Mouse (Mus musculus) intestine, embryonic 15.5 days (tissue): ENCODE results near the gene Cmip. TPM values are rescaled to one million over a fixed set of nuclear protein-coding genes. Genes with fewer than 3 reads are reported as not detected.

Experiments
- ATAC-seq: fragments of 200-750 bp; cut with Nextera tagmentation; 2 replicates; pipeline ENCODE4 v1.8.0; 2017; ENCODE audit warnings: moderate TSS enrichment, moderate library complexity
- H3K27ac ChIP-seq: fragments of 300-500 bp; sonication (generic); 2 replicates; pipeline ENCODE4 v1.5.1; 2015; ENCODE audit warnings: mild to moderate bottlenecking, inconsistent platforms
- H3K27me3 ChIP-seq: fragments of 300-500 bp; sonication (generic); replicated peaks from 2 replicates; pipeline ENCODE4 v1.6.1; 2015; ENCODE audit warnings: inconsistent platforms
- H3K36me3 ChIP-seq: fragments of 300-500 bp; sonication (generic); 2 replicates; pipeline ENCODE4 v1.6.1; 2015; ENCODE audit warnings: inconsistent platforms
- H3K4me1 ChIP-seq: fragments of 300-500 bp; sonication (generic); replicated peaks from 2 replicates; pipeline ENCODE4 v1.6.1; 2015; ENCODE audit warnings: inconsistent platforms
- H3K4me2 ChIP-seq: fragments of 300-500 bp; sonication (generic); replicated peaks from 2 replicates; pipeline ENCODE4 v1.6.1; 2015; ENCODE audit warnings: mild to moderate bottlenecking, inconsistent platforms
- H3K4me3 ChIP-seq: fragments of 300-500 bp; sonication (generic); replicated peaks from 2 replicates; pipeline ENCODE4 v1.5.1; 2015; ENCODE audit warnings: inconsistent platforms
- H3K9ac ChIP-seq: fragments of 300-500 bp; sonication (generic); 2 replicates; pipeline ENCODE4 v1.6.1; 2015; ENCODE audit warnings: inconsistent platforms
- H3K9me3 ChIP-seq: fragments of 300-500 bp; sonication (generic); 2 replicates; pipeline ENCODE4 v1.6.1; 2016; ENCODE audit warnings: inconsistent platforms
- WGBS: fragments of 180-500 bp; shearing (Covaris S2); methylation state at CpG from one replicate; pipeline ENCODE4 v1.1.7; 2015; 5-methylcytosine and 5-hydroxymethylcytosine counted together
- polyA plus RNA-seq: library from polyadenylated mRNA; unstranded; fragments of >200 nt; fragmentation: Nextera tagmentation; extraction: Ambion mirVana; gene quantifications from 2 replicates; pipeline ENCODE4 v1.2.1, GENCODE M21; 2015

The Cmip gene
- polyA plus RNA-seq, 1 experiment from 2014 or later, result 29.2 TPM

DNA sequence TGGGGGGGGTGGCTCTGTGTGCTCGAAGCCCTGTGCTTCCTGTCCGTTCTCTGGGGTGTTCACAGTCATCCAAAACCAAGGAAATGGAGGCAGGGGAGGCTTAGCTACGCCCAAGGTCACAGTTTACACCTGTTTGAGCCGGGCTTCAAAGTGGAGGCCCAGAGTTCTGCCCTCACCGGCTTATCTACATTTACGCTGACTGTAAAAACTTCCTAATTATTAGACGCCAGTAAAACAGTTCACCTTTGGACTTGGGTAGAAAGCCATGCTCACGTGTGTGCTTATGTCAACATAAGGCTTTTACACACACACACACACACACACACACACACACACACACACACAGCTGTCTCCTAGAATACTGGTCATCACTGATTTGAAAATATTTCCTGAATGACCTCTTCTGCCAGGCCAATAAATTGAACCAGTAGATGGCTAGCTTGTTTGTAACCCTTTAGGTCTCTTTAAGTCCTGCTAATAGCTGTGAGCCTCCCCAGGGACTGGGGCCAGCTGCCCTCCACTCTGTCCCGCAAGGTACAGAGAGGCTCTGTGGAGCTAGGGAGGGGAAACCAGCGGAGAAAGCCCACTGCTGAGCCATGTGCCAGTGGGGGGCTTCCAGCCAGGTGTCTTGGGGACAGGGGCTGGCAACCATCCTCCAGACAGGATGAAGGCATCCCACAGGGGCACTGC lies 77.3 kb downstream of the Cmip start:
- Histone ChIP-seq H3K27ac (peak overlapping the region; percentile 96), H3K9ac (peak overlapping the region; percentile 29; the same call in 1 of the 2 replicates), H3K27me3 (no peaks in the 10 kb centered on the region), H3K4me2 (peak overlapping the region; percentile 62), H3K4me3 (0 out of 2 replicates have a peak overlapping the region, but pooled peaks have one; percentile 10), H3K4me1 (peaks cover 65% of the 10 kb centered on the region), H3K36me3 (no peaks in the 10 kb centered on the region), H3K9me3 (no peaks in the 10 kb centered on the region)
- ATAC-seq, result peak; percentile 77
- WGBS, result 41% methylated on average over 10 of the region's 10 CpGs

DNA sequence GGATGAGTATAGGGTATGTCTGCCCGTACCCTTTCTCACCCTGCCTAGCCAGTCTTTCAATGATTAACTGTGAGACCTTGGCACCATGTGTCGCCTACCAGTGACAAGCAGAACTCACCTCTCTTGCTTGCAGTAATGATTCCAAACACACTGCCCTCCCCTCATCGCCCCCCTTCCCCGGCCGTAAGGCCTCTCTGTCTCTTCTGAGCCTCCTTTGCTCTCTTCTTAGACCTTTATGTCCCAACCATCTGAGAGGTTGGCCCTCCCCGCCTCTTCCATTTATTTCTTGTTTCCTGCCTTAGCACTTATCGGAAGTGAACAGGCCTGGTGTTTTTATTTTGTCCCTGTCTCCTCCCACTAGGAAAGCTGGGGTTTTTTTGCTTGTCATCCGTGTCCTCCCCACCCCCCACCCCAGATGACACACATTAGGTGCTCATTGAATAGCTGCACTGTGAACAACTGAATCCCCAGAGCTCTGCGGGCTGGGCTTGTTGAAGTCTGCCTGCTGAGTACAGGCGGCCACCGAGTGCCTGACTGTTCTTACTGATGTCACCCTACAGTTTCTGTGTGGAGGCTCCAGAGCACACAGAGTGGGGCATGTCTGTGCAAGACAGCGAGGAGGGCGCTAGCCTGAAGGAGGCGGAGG lies 78.0 kb downstream of the Cmip start:
- 0 out of 2 replicates have a peak overlapping the region, but pooled peaks have one; percentile 10 for H3K4me3 ChIP-seq
- peak overlapping the region; percentile 14; the same call in 1 of the 2 replicates for H3K9ac ChIP-seq
- H3K4me2 ChIP-seq, result peak overlapping the region; percentile 62
- peak overlapping the region; percentile 96 for H3K27ac ChIP-seq
- WGBS, result 23% methylated on average over 14 of the region's 14 CpGs
- H3K36me3 ChIP-seq, result no peaks in the 10 kb centered on the region
- peaks cover 66% of the 10 kb centered on the region for H3K4me1 ChIP-seq
- H3K27me3 ChIP-seq, result no peaks in the 10 kb centered on the region
- H3K9me3 ChIP-seq, result no peaks in the 10 kb centered on the region
- ATAC-seq, result peak; percentile 82

DNA sequence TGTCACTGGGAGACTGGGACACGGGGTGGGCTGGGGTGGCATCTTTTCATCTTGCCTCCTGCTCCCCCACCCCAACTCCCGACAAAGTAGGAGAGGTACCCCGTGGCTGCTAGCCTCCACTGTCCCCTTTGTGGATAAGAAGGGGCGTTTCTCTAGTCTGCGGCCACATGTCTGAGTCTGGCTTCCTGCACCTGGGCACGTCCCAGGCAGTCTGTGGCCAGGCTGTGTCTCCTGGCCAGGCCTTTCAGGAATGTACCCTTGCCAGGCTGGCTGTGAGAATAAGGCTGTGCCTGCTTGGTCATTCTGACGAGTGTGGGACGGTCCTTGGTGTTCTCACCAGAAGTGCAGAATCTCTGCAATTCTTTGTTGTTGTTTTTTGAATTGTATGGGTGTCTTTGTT lies 78.6 kb downstream of the Cmip start:
- no peak for ATAC-seq
- Histone ChIP-seq H3K36me3 (no peaks in the 10 kb centered on the region), H3K4me1 (peaks cover 70% of the 10 kb centered on the region), H3K9me3 (no peaks in the 10 kb centered on the region), H3K27me3 (no peaks in the 10 kb centered on the region), H3K4me3 (no peak overlapping the region), H3K4me2 (peak overlapping the region; percentile 62), H3K9ac (peak overlapping the region; percentile 14; the same call in 1 of the 2 replicates), H3K27ac (peak overlapping the region; percentile 96)
- 44% methylated on average over 8 of the region's 8 CpGs for WGBS

DNA sequence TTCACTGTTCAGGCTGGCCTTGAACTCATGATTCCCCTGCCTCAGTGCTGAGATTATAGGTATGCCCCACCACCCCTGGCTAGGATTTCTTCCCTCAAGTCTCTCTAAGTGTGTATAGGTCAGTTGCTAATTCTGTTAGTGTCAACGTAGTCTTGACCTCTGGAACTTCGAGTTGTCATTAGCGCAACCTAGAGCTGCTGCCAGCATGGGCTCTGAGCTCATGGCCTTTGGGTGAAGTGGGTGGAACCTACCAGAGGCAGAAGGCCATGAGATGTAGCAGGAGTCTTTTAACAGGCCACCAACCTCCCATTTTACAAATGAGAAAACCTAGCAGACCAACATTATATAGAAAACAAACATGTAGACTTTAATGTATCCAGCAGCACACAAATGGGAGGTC lies 80.3 kb downstream of the Cmip start:
- WGBS, result 57% methylated on average over 3 of the region's 3 CpGs
- no peaks in the 10 kb centered on the region for H3K36me3 ChIP-seq
- H3K27me3 ChIP-seq, result no peaks in the 10 kb centered on the region
- H3K4me2 ChIP-seq, result no peak overlapping the region
- H3K9me3 ChIP-seq, result no peaks in the 10 kb centered on the region
- H3K27ac ChIP-seq, result no peak overlapping the region
- H3K4me3 ChIP-seq, result no peak overlapping the region
- no peak for ATAC-seq
- H3K9ac ChIP-seq, result no peak overlapping the region
- peaks cover 65% of the 10 kb centered on the region for H3K4me1 ChIP-seq

- peak overlapping the region; percentile 72 for H3K27ac ChIP-seq
- no peak overlapping the region for H3K9ac ChIP-seq
- WGBS, result 34% methylated on average over 2 of the region's 2 CpGs
- peaks cover 57% of the 10 kb centered on the region for H3K4me1 ChIP-seq
- no peaks in the 10 kb centered on the region for H3K9me3 ChIP-seq
- no peaks in the 10 kb centered on the region for H3K36me3 ChIP-seq
- H3K4me3 ChIP-seq, result no peak overlapping the region
- ATAC-seq, result no peak
- no peaks in the 10 kb centered on the region for H3K27me3 ChIP-seq
- 0 out of 2 replicates have a peak overlapping the region, but pooled peaks have one; percentile 44 for H3K4me2 ChIP-seq
These were observed 81.8 kb downstream of the Cmip start for GRCm38 (mm10) chr8:117338678-117339077.

DNA sequence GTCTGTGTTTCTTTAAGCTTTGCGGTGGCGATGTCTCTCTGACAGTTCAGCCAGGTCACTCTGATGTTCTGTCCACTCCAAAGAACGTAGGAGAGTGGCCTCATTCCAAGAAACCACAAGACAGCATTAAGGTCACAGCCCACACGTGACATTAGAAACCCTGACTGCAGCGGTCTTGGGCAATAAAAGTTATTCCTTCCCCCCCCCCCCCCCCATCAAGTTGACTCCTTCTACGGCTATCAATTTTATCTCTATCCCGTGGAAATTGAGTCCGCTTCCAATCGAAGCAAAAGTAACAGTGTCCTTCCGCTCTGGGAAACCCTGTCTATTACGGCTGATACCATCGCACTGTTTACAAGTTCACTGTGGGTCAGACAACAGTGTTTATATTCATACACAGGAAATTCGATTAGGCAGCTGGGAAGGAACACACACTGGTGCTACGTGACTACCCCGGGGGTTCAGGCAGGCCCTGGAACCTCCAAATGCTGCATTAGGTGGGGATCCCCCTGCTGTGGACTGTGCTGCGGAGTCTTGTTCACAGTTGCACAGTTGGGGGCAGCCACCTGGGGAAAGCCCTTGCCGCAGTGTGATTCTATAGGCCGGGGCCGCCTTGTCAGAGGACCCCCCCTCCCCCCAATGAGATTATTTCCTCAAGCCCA lies 82.6 kb downstream of the Cmip start:
- Histone ChIP-seq H3K27me3 (no peaks in the 10 kb centered on the region), H3K4me1 (peaks cover 58% of the 10 kb centered on the region), H3K9me3 (no peaks in the 10 kb centered on the region), H3K36me3 (no peaks in the 10 kb centered on the region), H3K9ac (no peak overlapping the region), H3K4me2 (peak overlapping the region; percentile 44), H3K4me3 (no peak overlapping the region), H3K27ac (peak overlapping the region; percentile 72)
- peak; percentile 34 for ATAC-seq
- WGBS, result 13% methylated on average over 19 of the region's 19 CpGs

DNA sequence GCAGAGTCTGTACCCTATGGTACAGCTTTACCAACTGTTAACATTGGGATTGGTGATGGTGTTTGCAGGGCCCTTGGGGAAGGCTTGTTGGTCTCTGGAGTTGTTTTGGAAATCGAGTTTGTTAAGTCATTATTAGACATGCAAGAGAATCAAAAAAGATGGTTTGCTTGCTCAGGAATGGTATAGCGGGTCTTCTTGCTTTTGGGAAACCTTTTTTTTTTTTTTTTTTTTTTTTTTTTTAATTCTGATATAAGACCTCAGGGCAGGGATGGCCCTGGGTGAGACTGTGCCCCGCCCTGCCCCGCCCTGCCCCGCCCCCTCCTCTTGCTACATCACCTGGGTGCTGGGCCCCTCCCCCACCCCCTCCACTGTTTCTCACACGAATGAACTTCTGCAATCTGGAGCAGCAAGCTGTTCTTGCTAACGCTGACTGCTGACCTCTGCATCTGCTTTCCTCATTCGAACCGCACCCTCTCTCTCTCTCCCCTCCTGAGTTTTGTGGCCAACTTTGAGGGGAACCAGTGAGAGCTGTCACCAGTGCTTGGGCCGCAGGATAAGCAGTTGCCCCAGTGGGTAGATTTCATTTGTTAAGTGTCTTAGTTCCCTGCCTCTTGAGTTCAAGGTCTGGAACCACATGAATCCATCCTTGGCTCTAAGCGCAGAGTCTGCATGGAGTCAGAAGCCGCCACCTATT lies 83.2 kb downstream of the Cmip start:
- Histone ChIP-seq H3K9ac (no peak overlapping the region), H3K4me3 (no peak overlapping the region), H3K4me1 (peaks cover 56% of the 10 kb centered on the region), H3K36me3 (no peaks in the 10 kb centered on the region), H3K4me2 (peak overlapping the region; percentile 44), H3K9me3 (no peaks in the 10 kb centered on the region), H3K27me3 (no peaks in the 10 kb centered on the region), H3K27ac (peak overlapping the region; percentile 72)
- WGBS, result 33% methylated on average over 12 of the region's 12 CpGs
- peak; percentile 21; the same call in 1 of the 2 replicates for ATAC-seq

- WGBS, result 81% methylated on average over 12 of the region's 12 CpGs
These were observed 83.9 kb downstream of the Cmip start for GRCm38 (mm10) chr8:117340800-117341199.

DNA sequence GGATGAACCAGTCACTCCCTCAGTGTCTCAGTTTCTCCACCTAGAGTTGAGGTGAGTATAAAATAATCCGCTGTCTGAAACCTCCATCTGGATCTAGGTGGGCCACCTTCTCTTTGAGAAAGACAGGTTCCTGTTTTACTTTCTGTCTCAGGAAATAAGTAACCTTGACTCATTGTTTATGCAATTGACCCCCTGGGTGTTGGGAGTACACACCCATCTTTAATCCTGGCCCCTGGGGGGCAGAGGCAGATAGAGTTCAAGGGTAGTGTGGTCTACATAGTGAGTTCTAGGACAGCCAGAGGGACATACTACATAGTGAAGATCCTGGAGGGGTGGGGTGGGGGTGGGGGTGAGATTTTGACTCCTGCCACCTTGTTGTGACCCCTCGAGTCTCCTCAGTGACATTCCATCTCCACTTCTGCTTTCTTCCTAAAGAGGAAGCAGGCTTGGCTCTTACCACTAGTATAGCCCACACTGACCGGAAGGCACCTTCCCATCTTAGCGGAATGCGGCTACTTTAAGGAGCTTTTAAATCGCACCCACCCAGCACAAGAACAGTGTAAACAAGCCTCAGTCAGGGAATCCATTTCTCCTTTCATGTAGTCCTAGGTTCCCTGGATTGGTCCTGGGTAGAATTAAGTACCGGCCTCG lies 86.0 kb downstream of the Cmip start:
- Histone ChIP-seq H3K4me1 (peaks cover 58% of the 10 kb centered on the region), H3K27ac (peak overlapping the region; percentile 60; the same call in 1 of the 2 replicates), H3K27me3 (no peaks in the 10 kb centered on the region), H3K4me2 (peak overlapping the region; percentile 12; the same call in 1 of the 2 replicates), H3K9me3 (no peaks in the 10 kb centered on the region), H3K4me3 (no peak overlapping the region), H3K9ac (no peak overlapping the region), H3K36me3 (no peaks in the 10 kb centered on the region)
- ATAC-seq, result no peak
- 45% methylated on average over 8 of the region's 8 CpGs for WGBS

More at GRCm38 (mm10) chr8:117340800-117341199, 83.9 kb downstream of the Cmip start:
- Histone ChIP-seq H3K9me3 (no peaks in the 10 kb centered on the region), H3K36me3 (no peaks in the 10 kb centered on the region), H3K9ac (no peak overlapping the region), H3K27ac (peak overlapping the region; percentile 72), H3K4me1 (peaks cover 57% of the 10 kb centered on the region), H3K27me3 (no peaks in the 10 kb centered on the region), H3K4me3 (no peak overlapping the region), H3K4me2 (no peak overlapping the region)
- ATAC-seq, result no peak

- Histone ChIP-seq H3K9ac (no peak overlapping the region), H3K27me3 (no peaks in the 10 kb centered on the region), H3K4me1 (peaks cover 60% of the 10 kb centered on the region), H3K36me3 (no peaks in the 10 kb centered on the region), H3K9me3 (no peaks in the 10 kb centered on the region), H3K4me2 (peak overlapping the region; percentile 12; the same call in 1 of the 2 replicates), H3K4me3 (no peak overlapping the region), H3K27ac (peak overlapping the region; percentile 60)
- ATAC-seq, result no peak
- WGBS, result 52% methylated on average over 10 of the region's 10 CpGs
These were observed 86.6 kb downstream of the Cmip start for GRCm38 (mm10) chr8:117343484-117343883.

DNA sequence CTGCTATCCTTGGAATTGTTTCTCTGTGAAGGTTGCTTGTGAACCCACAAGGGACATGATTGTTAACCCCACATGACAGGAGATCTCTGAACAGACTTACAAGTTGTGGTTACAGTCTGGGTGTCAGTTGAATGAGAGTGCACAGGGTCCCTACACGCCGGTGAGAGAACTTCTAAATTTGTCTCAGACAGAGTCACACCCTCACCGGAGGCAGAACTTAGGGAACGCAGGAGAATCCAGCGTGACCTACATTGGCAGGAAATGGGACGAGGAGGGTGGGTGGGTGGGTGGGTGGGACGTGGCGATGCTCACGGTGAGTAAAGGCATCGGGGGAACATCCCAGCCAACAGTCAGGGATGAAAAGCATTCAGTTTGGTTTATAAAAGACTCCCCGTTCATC lies 88.0 kb downstream of the Cmip start:
- Histone ChIP-seq H3K4me1 (peaks cover 55% of the 10 kb centered on the region), H3K4me2 (no peak overlapping the region), H3K4me3 (no peak overlapping the region), H3K36me3 (no peaks in the 10 kb centered on the region), H3K27ac (no peak overlapping the region), H3K27me3 (no peaks in the 10 kb centered on the region), H3K9ac (no peak overlapping the region), H3K9me3 (no peaks in the 10 kb centered on the region)
- no peak for ATAC-seq
- WGBS, result 72% methylated on average over 11 of the region's 11 CpGs
